Mouse (Mus musculus) stomach, postnatal 0 days (tissue): ENCODE data around the gene Ap2a1. TPM values are rescaled to one million over a fixed set of nuclear protein-coding genes. Genes with fewer than 3 reads are reported as not detected.
A peak's percentile ranks its signal among the peaks of the same experiment; 100 is the strongest.

Experiments
- ATAC-seq: fragments of 200-750 bp; cut with Nextera tagmentation; 2 replicates; pipeline ENCODE4 v1.8.0; 2017; ENCODE audit not compliant: low FRiP score, low TSS enrichment
- DNase-seq: peaks from one replicate; pipeline ENCODE4 v3.0.0-alpha.2; 2016; ENCODE audit warnings: low spot score
- H3K27ac ChIP-seq: fragments of 300-500 bp; sonication (generic); replicated peaks from 2 replicates; pipeline ENCODE4 v1.5.1; 2014; ENCODE audit warnings: mild to moderate bottlenecking, control low read depth
- H3K27me3 ChIP-seq: fragments of 300-500 bp; sonication (generic); 2 replicates; pipeline ENCODE4 v1.6.1; 2014; ENCODE audit warnings: low read length; ENCODE audit not compliant: control insufficient read depth, insufficient read depth
- H3K36me3 ChIP-seq: fragments of 300-500 bp; sonication (generic); 2 replicates; pipeline ENCODE4 v1.6.1; 2014; ENCODE audit warnings: low read length, mixed read lengths; ENCODE audit not compliant: control insufficient read depth, insufficient read depth
- H3K4me1 ChIP-seq: fragments of 300-500 bp; sonication (generic); replicated peaks from 2 replicates; pipeline ENCODE4 v1.6.1; 2014; ENCODE audit warnings: antibody characterized with exemption; ENCODE audit not compliant: control insufficient read depth, insufficient read depth
- H3K4me2 ChIP-seq: fragments of 300-500 bp; sonication (generic); replicated peaks from 2 replicates; pipeline ENCODE4 v1.6.1; 2014; ENCODE audit warnings: low read depth, mild to moderate bottlenecking, control low read depth, moderate library complexity
- H3K4me3 ChIP-seq: fragments of 300-500 bp; sonication (generic); 2 replicates; pipeline ENCODE4 v1.5.1; 2014; ENCODE audit warnings: low read depth, low read length, control low read depth
- H3K9ac ChIP-seq: fragments of 300-500 bp; sonication (generic); 2 replicates; pipeline ENCODE4 v1.6.1; 2014; ENCODE audit warnings: mild to moderate bottlenecking, low read length, control low read depth, mixed read lengths
- H3K9me3 ChIP-seq: fragments of 300-500 bp; sonication (generic); 2 replicates; pipeline ENCODE4 v1.6.1; 2016; ENCODE audit warnings: low read length; ENCODE audit not compliant: control insufficient read depth
- CTCF ChIP-seq: IDR thresholded peaks from 2 replicates; pipeline ENCODE4 v1.5.1; 2016; ENCODE audit warnings: antibody characterized with exemption, low read depth, mild to moderate bottlenecking, moderate library complexity
- EP300 ChIP-seq: optimal IDR thresholded peaks from 2 replicates; pipeline ENCODE3; 2016; ENCODE audit warnings: antibody characterized with exemption
- WGBS: fragments of 180-500 bp; shearing (Covaris S2); extraction: QIAGEN DNeasy Blood & Tissue Kit; methylation state at CpG from one replicate; pipeline ENCODE4 v1.1.7; 2014; 5-methylcytosine and 5-hydroxymethylcytosine counted together
- polyA plus RNA-seq: library from polyadenylated mRNA; unstranded; fragments of >200 nt; fragmentation: Nextera tagmentation; extraction: Ambion mirVana; gene quantifications from 2 replicates; pipeline ENCODE4 v1.2.1, GENCODE M21; 2015

The Ap2a1 gene
- polyA plus RNA-seq, 1 experiment from 2014 or later = 29.3 TPM

DNA sequence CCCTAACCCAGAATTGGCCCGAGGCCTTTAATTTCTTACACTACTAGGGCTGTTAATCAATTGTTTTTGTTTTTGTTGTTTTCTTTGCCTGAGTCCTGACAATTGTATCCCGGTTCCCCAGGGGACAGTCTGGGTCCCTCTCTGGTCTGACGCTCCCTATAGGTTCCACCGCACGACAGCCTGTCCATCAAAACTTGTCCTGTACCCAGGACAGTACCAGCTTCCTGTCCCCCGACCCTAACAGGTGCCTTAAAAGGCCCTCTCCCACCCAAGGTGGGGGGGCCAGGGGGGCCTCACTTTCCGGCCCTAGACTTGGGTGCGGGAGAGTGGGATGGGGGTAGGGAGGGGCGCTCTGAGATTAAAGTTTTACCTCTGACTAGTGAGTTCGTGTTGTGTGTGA is 74.3 kb downstream of the Ap2a1 start:
- ATAC-seq = peak; percentile 3; the same call in 1 of the 2 replicates
- H3K9ac ChIP-seq = 0 out of 2 replicates have a peak overlapping the region, but pooled peaks have one; percentile 72

DNA sequence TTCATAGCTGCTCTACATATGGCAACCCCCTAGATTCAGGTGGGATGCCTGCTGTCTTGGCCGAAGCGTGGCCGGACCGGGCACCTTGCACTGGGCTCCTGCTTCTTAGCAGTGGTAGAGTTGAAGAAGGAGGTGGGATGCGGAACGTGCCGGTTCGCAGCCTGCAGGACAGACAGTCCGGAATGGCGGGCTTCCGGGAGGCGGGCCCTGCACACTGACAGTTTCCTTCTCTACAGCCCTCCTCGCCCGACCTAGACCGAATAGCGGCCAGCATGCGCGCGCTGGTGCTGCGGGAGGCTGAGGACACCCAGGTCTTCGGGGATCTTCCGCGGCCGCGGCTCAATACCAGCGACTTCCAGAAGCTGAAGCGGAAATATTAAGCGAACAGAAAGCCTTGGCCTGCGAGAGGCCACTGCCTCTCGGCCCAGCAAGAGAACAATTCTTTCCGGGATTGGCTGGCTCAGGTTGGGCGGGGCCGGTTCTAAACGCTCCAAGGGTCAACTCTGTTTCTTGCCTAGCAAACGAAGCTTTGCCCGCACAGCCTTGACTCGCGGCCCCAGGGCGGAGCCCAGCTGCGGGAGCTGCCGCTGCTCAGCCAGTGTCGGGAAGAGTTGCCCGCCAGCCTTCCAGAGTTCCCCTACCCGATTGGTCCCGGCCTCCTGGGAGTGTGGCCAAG is 74.8 kb downstream of the Ap2a1 start:
- DNase-seq (peak; percentile 95), ATAC-seq (peak; percentile 82)
- TF ChIP-seq CTCF (0 out of 2 replicates have a peak, but pooled peaks have one; percentile 1), EP300 (no peak)
- H3K9ac ChIP-seq = peak overlapping the region; percentile 72
- H3K4me3 ChIP-seq = peak overlapping the region; percentile 57
- H3K4me1 ChIP-seq = peaks cover 10% of the 10 kb centered on the region
- H3K4me2 ChIP-seq = peak overlapping the region; percentile 88
- peak overlapping the region; percentile 88 for H3K27ac ChIP-seq
- H3K36me3 ChIP-seq = no peaks in the 10 kb centered on the region; the same call in 1 of the 2 replicates
- no peaks in the 10 kb centered on the region for H3K9me3 ChIP-seq
- no peaks in the 10 kb centered on the region for H3K27me3 ChIP-seq
- 1% methylated on average over 45 of the region's 45 CpGs for WGBS

More for the DNA sequence above, 74.3 kb downstream of the Ap2a1 start:
- Histone ChIP-seq H3K4me1 (peaks cover 10% of the 10 kb centered on the region), H3K27me3 (no peaks in the 10 kb centered on the region), H3K4me2 (peak overlapping the region; percentile 88), H3K9me3 (no peaks in the 10 kb centered on the region), H3K36me3 (no peaks in the 10 kb centered on the region; the same call in 1 of the 2 replicates), H3K4me3 (peak overlapping the region; percentile 57), H3K27ac (peak overlapping the region; percentile 88)
- TF ChIP-seq EP300 (peak; percentile 67), CTCF (no peak)
- WGBS = 34% methylated on average over 10 of the region's 10 CpGs
- no peak for DNase-seq

DNA sequence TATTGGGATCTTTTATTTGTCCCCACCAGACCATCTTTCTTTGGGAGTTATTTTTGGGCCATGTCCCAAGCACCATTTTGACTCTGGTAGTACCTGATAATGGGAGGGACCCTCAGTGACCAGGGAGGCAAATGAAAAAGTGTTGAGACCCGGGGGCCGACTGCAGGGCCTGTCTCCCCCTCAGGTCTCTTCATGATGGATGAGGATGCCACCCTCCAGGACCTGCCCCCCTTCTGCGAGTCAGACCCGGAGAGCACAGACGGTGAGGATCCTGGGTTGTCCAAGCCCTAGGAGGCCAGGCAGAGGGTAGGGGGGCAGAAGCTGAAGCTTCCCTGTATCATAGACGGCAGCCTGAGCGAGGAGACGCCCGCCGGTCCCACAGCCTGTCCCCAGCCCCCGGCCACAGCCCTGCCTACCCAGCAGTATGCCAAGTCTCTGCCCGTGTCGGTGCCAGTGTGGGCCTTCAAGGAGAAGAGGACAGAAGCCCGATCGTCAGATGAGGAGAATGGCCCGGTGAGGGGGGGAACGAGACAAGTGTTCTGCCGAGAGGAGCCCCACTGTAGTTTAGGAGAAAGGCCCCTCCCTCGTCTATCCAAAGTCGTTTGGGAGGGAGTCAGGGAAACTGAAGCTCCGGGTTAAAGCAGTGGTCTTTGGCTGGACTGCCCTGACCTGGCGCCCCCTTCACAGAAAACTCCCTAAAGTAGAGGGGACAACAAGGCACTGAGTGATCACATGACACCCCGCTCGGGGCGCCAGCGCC is 75.5 kb downstream of the Ap2a1 start:
- H3K9ac ChIP-seq = peak overlapping the region; percentile 72
- no peaks in the 10 kb centered on the region for H3K27me3 ChIP-seq
- peak overlapping the region; percentile 88 for H3K27ac ChIP-seq
- H3K4me1 ChIP-seq = peaks cover 10% of the 10 kb centered on the region
- no peak for TF ChIP-seq CTCF
- TF ChIP-seq EP300 = no peak
- DNase-seq (no peak), ATAC-seq (no peak)
- 27% methylated on average over 26 of the region's 26 CpGs for whole genome bisulfite sequencing
- H3K4me3 ChIP-seq = peak overlapping the region; percentile 57
- H3K9me3 ChIP-seq = no peaks in the 10 kb centered on the region
- peak overlapping the region; percentile 88 for H3K4me2 ChIP-seq
- no peaks in the 10 kb centered on the region; the same call in 1 of the 2 replicates for H3K36me3 ChIP-seq

- Histone ChIP-seq H3K4me1 (peaks cover 10% of the 10 kb centered on the region), H3K4me3 (no peak overlapping the region), H3K9ac (no peak overlapping the region), H3K4me2 (0 out of 2 replicates have a peak overlapping the region, but pooled peaks have one; percentile 88), H3K9me3 (no peaks in the 10 kb centered on the region), H3K27ac (no peak overlapping the region), H3K27me3 (no peaks in the 10 kb centered on the region), H3K36me3 (no peaks in the 10 kb centered on the region; the same call in 1 of the 2 replicates)
- TF ChIP-seq EP300 (no peak), CTCF (no peak)
- DNase-seq (no peak), ATAC-seq (no peak)
- 94% methylated on average over 2 of the region's 2 CpGs for WGBS
Measured at GRCm38 (mm10) chr7:44853065-44853464, 76.2 kb downstream of the Ap2a1 start.

DNA sequence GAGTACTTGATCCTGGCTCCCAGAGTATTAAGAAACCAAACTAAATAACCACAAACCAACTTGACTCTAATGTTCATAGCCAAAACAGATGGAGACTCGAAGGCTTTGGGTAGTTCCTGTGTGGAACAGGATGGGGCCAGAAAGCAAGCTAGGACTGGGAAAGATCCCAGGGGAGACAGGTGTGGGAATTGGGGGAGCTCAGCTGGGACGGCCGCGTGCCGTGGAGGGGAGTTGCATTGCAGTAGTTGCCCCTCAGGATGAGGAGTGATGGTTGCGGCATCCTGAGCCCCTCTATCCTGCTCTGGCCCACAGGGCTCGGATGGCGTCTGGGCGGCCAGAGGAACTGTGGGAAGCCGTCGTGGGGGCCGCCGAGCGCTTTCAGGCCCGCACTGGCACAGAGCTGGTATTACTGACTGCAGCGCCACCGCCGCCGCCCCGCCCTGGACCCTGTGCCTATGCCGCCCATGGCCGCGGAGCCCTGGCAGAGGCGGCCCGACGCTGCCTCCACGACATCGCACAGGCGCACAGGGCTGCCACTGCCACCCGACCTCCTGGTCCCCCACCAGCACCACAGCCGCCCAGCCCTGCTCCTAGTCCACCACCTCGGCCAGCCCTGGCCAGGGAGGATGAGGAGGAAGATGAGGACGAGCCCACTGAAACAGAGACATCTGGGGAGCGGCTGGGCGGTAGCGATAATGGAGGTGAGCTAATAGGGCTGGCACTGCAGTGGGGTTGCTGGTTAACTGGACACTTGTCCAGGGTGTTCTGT is 76.9 kb downstream of the Ap2a1 start:
- H3K4me2 ChIP-seq = no peak overlapping the region
- no peaks in the 10 kb centered on the region for H3K27me3 ChIP-seq
- no peak for DNase-seq
- no peaks in the 10 kb centered on the region; the same call in 1 of the 2 replicates for H3K36me3 ChIP-seq
- 91% methylated on average over 35 of the region's 36 CpGs for WGBS
- TF ChIP-seq CTCF (no peak), EP300 (no peak)
- H3K27ac ChIP-seq = no peak overlapping the region
- no peak overlapping the region for H3K4me3 ChIP-seq
- H3K9ac ChIP-seq = no peak overlapping the region
- H3K4me1 ChIP-seq = peaks cover 12% of the 10 kb centered on the region
- ATAC-seq = no peak
- H3K9me3 ChIP-seq = no peaks in the 10 kb centered on the region
